Mouse (Mus musculus) cerebellum, postnatal 10 days (tissue): ENCODE measurements at regions not wholly inside any gene's neighbourhood (a gene's known extent, or its start where the extent isn't known, plus 50 kb on each side); places are given as distances from the start of the nearest gene placed in this dataset.
A peak's percentile ranks its signal among the peaks of the same experiment; 100 is the strongest.

ENCODE experiments used
- DNase-seq, 2 experiments: peaks; one replicate each; pipeline ENCODE4 v3.0.0; 2021; ENCODE audit warnings: mixed read lengths in 2 of 2

GRCm38 (mm10) chr6:25471721-25472120 is 218.8 kb downstream of the Gpr37 start:
- DNase-seq, result no peak

- no peak for DNase-seq
Measured at GRCm38 (mm10) chr6:25463011-25463410, 227.5 kb downstream of the Gpr37 start.

- DNase-seq, result no peak
Measured at GRCm38 (mm10) chr6:25450451-25450850, 240.1 kb downstream of the Gpr37 start.

DNA sequence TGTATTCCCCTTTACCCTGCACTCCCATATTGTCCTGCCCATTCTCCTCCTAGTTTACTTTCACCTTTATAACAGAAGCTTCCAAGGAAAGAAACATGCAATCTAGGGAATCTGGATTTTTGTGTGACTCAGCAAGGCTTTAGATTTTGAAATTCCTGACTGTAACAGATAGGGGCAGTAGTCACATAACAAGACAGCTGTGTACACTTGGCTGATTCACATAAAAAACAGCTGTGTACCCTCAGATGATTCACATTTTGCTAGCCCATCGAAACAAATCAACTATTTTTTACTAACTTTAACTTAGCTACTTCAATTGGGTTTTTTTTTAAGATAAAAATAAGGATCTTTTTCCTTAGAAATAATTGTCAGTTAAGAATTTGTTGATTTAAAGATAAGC is 240.6 kb downstream of the Gpr37 start:
- DNase-seq, result no peak

GRCm38 (mm10) chr6:25445351-25445940 is 245.1 kb downstream of the Gpr37 start:
- no peak for DNase-seq

GRCm38 (mm10) chr6:25444092-25444491 is 246.4 kb downstream of the Gpr37 start:
- DNase-seq, result no peak

- DNase-seq, result peak in 1 of 2 experiments; percentile 6
Measured at GRCm38 (mm10) chr6:25443681-25444080, 246.8 kb downstream of the Gpr37 start.

DNA sequence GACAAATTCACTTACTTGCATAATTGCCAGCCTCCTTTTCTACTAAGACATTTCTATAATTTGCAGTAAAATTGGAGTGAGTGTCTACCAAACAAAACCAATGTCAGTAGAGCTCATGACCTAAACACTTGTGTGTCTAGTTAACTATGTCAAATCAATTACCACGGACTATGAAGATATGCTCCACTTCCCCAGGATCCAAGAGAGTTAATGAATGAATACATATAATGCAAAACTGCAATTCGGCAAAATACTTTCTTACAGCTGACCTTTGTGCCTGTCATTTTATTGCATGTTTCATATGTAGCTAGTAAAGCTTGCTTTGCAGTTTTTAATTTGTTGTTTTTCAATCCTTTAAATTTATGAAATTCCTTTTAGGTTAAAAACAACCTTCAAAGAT is 248.4 kb downstream of the Gpr37 start:
- DNase-seq, result no peak

DNA sequence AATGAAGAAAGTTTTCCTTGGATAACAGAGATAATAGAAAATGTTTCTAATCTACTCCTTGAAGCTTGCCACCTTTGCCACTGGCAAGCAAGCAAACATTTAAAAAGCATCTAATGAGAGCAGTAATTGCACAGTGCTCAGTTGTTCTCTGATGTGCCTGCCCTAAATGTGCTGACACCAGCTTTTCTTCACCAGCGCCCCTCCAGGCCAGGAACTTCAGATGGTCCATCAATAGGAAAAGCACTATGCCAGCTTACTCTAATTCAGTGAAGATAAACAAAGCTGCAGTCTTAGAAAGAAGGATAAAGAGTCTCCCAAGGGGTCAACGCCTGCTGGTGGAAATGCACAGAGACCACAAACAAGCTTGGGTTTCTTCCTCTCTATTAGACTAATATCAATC is 252.7 kb downstream of the Gpr37 start:
- no peak for DNase-seq

DNA sequence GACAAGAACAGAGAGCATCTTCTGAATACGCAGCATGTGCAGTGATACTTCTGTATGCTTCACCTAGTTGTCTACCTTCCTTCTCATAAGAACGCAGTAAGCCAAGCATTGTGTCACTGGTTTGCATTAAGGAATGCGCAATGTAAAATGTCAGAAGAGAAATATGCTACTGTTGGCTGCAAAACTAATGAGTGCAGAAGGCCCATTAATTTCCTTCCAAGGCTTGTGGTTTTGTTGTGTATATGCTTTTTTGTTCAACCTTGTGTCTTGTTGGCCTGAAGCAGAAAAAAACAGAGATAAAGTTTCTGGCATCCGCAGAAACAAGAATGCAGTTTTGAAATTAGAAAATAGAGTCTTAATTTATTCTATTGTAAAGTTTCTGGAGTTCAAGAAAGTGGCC is 261.5 kb downstream of the Gpr37 start:
- no peak for DNase-seq

GRCm38 (mm10) chr6:25418820-25419219 is 271.7 kb downstream of the Gpr37 start:
- DNase-seq, result no peak

DNA sequence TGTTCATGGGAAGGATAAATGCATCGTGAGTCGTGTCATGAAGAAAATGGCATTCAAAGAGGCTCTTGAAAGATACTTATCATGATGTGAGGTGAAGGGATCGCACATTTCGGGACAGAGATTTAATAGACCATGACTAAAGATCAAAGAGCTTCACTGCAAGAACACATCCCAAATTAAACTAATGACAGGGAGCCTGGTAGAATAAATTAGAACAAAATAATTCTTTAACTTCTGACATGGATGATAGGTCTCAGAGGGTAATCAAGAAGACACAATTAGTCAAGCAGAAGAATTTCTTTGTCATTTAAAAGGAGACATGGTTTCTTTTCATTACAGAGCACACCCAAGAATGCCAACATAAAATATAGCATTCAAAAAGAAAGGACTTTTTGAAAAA is 300.7 kb downstream of the Gpr37 start:
- DNase-seq, result no peak
